Mouse (Mus musculus) MEL (cell line): ENCODE results near the gene Cxcr6. TPM values are rescaled to one million over a fixed set of nuclear protein-coding genes. Genes with fewer than 3 reads are reported as not detected.

Source experiments
- DNase-seq: peaks from one replicate; pipeline ENCODE4 v3.0.0; 2011; ENCODE audit warnings: low read depth, low spot score
- H3K27ac ChIP-seq: 2 replicates; pipeline ENCODE4 v1.5.1; 2012; ENCODE audit warnings: low read depth, mild to moderate bottlenecking, control low read depth, low read length, moderate library complexity; ENCODE audit not compliant: control insufficient read depth
- H3K27me3 ChIP-seq, 2 experiments: fragments of 150-350 bp in 1 of 2; sonication (generic) in 1 of 2; 2 replicates each; pipeline ENCODE4 v1.6.1; 2012; ENCODE audit warnings: low read length in 2 of 2, mild to moderate bottlenecking in 2 of 2, improper control_type of control experiment in 1 of 2, moderate library complexity in 1 of 2; ENCODE audit not compliant: insufficient read depth in 2 of 2, control insufficient read depth in 1 of 2
- H3K36me3 ChIP-seq, 2 experiments: 2 replicates each; pipeline ENCODE4 v1.6.1; 2012 to 2014; ENCODE audit warnings: low read length in 2 of 2, improper control_type of control experiment in 1 of 2, inconsistent platforms in 1 of 2, mild to moderate bottlenecking in 1 of 2; ENCODE audit not compliant: insufficient read depth in 2 of 2, control insufficient read depth in 1 of 2
- H3K4me1 ChIP-seq, 2 experiments: fragments of 150-350 bp in 1 of 2; sonication (generic) in 1 of 2; 2 replicates each; pipeline ENCODE4 v1.6.1; 2012; ENCODE audit warnings: low read length in 2 of 2, improper control_type of control experiment in 1 of 2, mild to moderate bottlenecking in 1 of 2; ENCODE audit not compliant: insufficient read depth in 2 of 2, control insufficient read depth in 1 of 2
- H3K4me3 ChIP-seq, 2 experiments: fragments of 150-350 bp in 1 of 2; sonication (generic) in 1 of 2; 2 replicates each; pipeline ENCODE4 v1.5.1; 2012; ENCODE audit warnings: low read depth in 2 of 2, low read length in 2 of 2, mild to moderate bottlenecking in 2 of 2, moderate library complexity in 2 of 2, control low read depth in 1 of 2, improper control_type of control experiment in 1 of 2; ENCODE audit not compliant: control insufficient read depth in 1 of 2, insufficient read depth in 1 of 2
- H3K79me2 ChIP-seq: 2 replicates; pipeline ENCODE4 v1.6.1; 2012; ENCODE audit warnings: mild to moderate bottlenecking, low read length, moderate library complexity; ENCODE audit not compliant: control insufficient read depth, poor library complexity, insufficient read depth
- H3K9ac ChIP-seq: 2 replicates; pipeline ENCODE4 v1.6.1; 2012; ENCODE audit warnings: low read depth, mild to moderate bottlenecking, control low read depth, low read length, moderate library complexity; ENCODE audit not compliant: control insufficient read depth, poor library complexity, severe bottlenecking
- H3K9me3 ChIP-seq: fragments of 150-350 bp; sonication (generic); replicated peaks from 2 replicates; pipeline ENCODE4 v1.6.1; 2012; ENCODE audit warnings: mild to moderate bottlenecking, low read length, improper control_type of control experiment, moderate library complexity; ENCODE audit not compliant: insufficient read depth
- BHLHE40 ChIP-seq: IDR thresholded peaks from 2 replicates; pipeline ENCODE4 v1.6.1; 2012; ENCODE audit warnings: low read depth, mild to moderate bottlenecking, inconsistent platforms, low read length, improper control_type of control experiment, borderline replicate concordance
- CHD1 ChIP-seq: IDR thresholded peaks from 2 replicates; pipeline ENCODE4 v1.6.1; 2012; ENCODE audit warnings: low read depth, mild to moderate bottlenecking, inconsistent platforms, low read length, improper control_type of control experiment
- E2F4 ChIP-seq: IDR thresholded peaks from 2 replicates; pipeline ENCODE4 v1.6.1; 2011; ENCODE audit warnings: low read depth, low read length, improper control_type of control experiment, borderline replicate concordance
- GABPA ChIP-seq: IDR thresholded peaks from 2 replicates; pipeline ENCODE4 v1.6.1; 2012; ENCODE audit warnings: low read depth, mild to moderate bottlenecking, inconsistent platforms, low read length, improper control_type of control experiment, moderate library complexity
- HCFC1 ChIP-seq: IDR thresholded peaks from 2 replicates; pipeline ENCODE4 v1.6.1; 2012; ENCODE audit warnings: low read depth, mild to moderate bottlenecking, inconsistent platforms, low read length, improper control_type of control experiment, moderate library complexity
- KAT2A ChIP-seq: conservative IDR thresholded peaks from 2 replicates; pipeline ENCODE4 v1.6.1; 2012; ENCODE audit warnings: low read depth, low read length, improper control_type of control experiment, inconsistent platforms
- MAX ChIP-seq: IDR thresholded peaks from 2 replicates; pipeline ENCODE4 v1.6.1; 2011; ENCODE audit warnings: low read length, improper control_type of control experiment
- MAZ ChIP-seq: IDR thresholded peaks from 2 replicates; pipeline ENCODE4 v1.6.1; 2012; ENCODE audit warnings: low read depth, mild to moderate bottlenecking, inconsistent platforms, low read length, improper control_type of control experiment
- MEF2A ChIP-seq: IDR thresholded peaks from 2 replicates; pipeline ENCODE4 v1.6.1; 2014; ENCODE audit warnings: low read depth, mild to moderate bottlenecking, inconsistent platforms, low read length, improper control_type of control experiment; ENCODE audit not compliant: poor library complexity, insufficient replicate concordance, severe bottlenecking; ENCODE audit errors: extremely low read depth
- MXI1 ChIP-seq: IDR thresholded peaks from 2 replicates; pipeline ENCODE4 v1.6.1; 2011; ENCODE audit warnings: mild to moderate bottlenecking, low read depth, low read length, improper control_type of control experiment
- NELFE ChIP-seq: IDR thresholded peaks from 2 replicates; pipeline ENCODE4 v1.6.1; 2011; ENCODE audit warnings: low read depth, low read length, improper control_type of control experiment
- POLR2AphosphoS2 ChIP-seq: IDR thresholded peaks from 2 replicates; pipeline ENCODE4 v1.6.1; 2011; ENCODE audit warnings: low read length, improper control_type of control experiment
- POLR2AphosphoS5 ChIP-seq: IDR thresholded peaks from 2 replicates; pipeline ENCODE4 v1.6.1; 2012; ENCODE audit warnings: low read depth, borderline replicate concordance, mild to moderate bottlenecking, inconsistent platforms, low read length, moderate library complexity, mixed read lengths
- RAD21 ChIP-seq: IDR thresholded peaks from 2 replicates; pipeline ENCODE4 v1.6.1; 2011; ENCODE audit warnings: mild to moderate bottlenecking, low read depth, low read length, improper control_type of control experiment
- RCOR1 ChIP-seq: IDR thresholded peaks from 2 replicates; pipeline ENCODE4 v1.6.1; 2012; ENCODE audit warnings: low read depth, mild to moderate bottlenecking, inconsistent platforms, low read length, improper control_type of control experiment
- SIN3A ChIP-seq: IDR thresholded peaks from 2 replicates; pipeline ENCODE4 v1.6.1; 2012; ENCODE audit warnings: low read length, improper control_type of control experiment, inconsistent platforms
- SMC3 ChIP-seq: IDR thresholded peaks from 2 replicates; pipeline ENCODE4 v1.6.1; 2011; ENCODE audit warnings: low read depth, low read length, improper control_type of control experiment
- TCF12 ChIP-seq: IDR thresholded peaks from 2 replicates; pipeline ENCODE4 v1.6.1; 2014; ENCODE audit warnings: low read depth, mild to moderate bottlenecking, inconsistent platforms, low read length, improper control_type of control experiment, moderate library complexity
- UBTF ChIP-seq: IDR thresholded peaks from 2 replicates; pipeline ENCODE4 v1.6.1; 2012; ENCODE audit warnings: low read depth, mild to moderate bottlenecking, inconsistent platforms, low read length, improper control_type of control experiment, moderate library complexity, borderline replicate concordance; ENCODE audit not compliant: insufficient read depth
- USF1 ChIP-seq: IDR thresholded peaks from 2 replicates; pipeline ENCODE4 v1.6.1; 2014; ENCODE audit warnings: low read depth, mild to moderate bottlenecking, inconsistent platforms, low read length, improper control_type of control experiment, moderate library complexity
- USF2 ChIP-seq, 2 experiments: IDR thresholded peaks; 2 replicates each; pipeline ENCODE4 v1.6.1; 2011 to 2012; ENCODE audit warnings: improper control_type of control experiment in 2 of 2, low read length in 2 of 2, borderline replicate concordance in 1 of 2, inconsistent platforms in 1 of 2, low read depth in 1 of 2, mild to moderate bottlenecking in 1 of 2; ENCODE audit not compliant: insufficient read depth in 1 of 2
- ZC3H11A ChIP-seq: IDR thresholded peaks from 2 replicates; pipeline ENCODE4 v1.6.1; 2012; ENCODE audit warnings: low read depth, mild to moderate bottlenecking, inconsistent platforms, low read length, improper control_type of control experiment
- ZKSCAN1 ChIP-seq: IDR thresholded peaks from 2 replicates; pipeline ENCODE4 v1.6.1; 2012; ENCODE audit warnings: low read depth, mild to moderate bottlenecking, inconsistent platforms, low read length, improper control_type of control experiment, moderate library complexity
- polyA plus RNA-seq, 2 experiments: library from polyadenylated mRNA; stranded (reverse) in 1 of 2; unstranded in 1 of 2; fragments of >175 nt in 1 of 2; fragments of >200 nt in 1 of 2; gene quantifications; 2 replicates each; pipeline versions ENCODE4 v1.2.1 to v1.2.4; 2012; ENCODE audit warnings: low replicate concordance in 2 of 2, low read depth in 1 of 2; ENCODE audit not compliant: insufficient read length in 2 of 2, insufficient read depth in 1 of 2, missing spikeins in 1 of 2
- total RNA-seq: library from RNA; depleted of rRNA; stranded (reverse); fragments of 300-350 nt; gene quantifications from 2 replicates; pipeline ENCODE4 v1.2.3, GENCODE M21; 2012

The Cxcr6 gene
- total and polyA plus RNA-seq, 3 experiments: 0.04 TPM; not detected in 2

DNA sequence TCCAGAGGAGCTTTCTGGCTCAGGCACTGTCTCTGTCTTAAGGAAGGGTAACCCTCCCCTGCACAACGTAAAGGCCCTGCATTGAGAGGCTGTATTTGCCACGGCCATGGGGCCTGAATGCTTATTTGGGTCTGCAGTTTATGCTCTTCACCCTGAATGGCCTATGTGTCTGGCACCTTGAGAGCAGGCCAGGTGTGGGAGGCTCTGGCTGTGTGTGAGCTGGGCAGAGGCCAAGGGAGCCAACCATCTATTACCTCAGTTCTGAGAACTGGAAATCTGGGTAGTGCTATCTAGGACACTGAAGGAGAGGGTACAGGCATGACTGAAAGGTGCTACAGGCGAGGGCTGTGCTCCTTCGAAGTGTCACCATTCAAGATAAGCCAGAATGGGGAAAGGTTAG lies 8.5 kb downstream of the Cxcr6 start:
- DNase-seq: no peak
- no peak for TF ChIP-seq USF1
- no peak for TF ChIP-seq GABPA
- TF ChIP-seq USF2 (IDR thresholded peaks at IDR 0.05; ENCODE audit: borderline replicate concordance in 1 of 2, insufficient read depth in 1 of 2, low read depth in 1 of 2, low read length in 2 of 2): no peak
- TF ChIP-seq SIN3A: no peak
- TF ChIP-seq MAZ: no peak
- TF ChIP-seq CHD1: no peak
- TF ChIP-seq UBTF: no peak
- TF ChIP-seq POLR2AphosphoS2: no peak
- TF ChIP-seq ZKSCAN1: no peak
- TF ChIP-seq ZC3H11A: no peak
- TF ChIP-seq MXI1: no peak
- no peak for TF ChIP-seq MEF2A
- no peak for TF ChIP-seq E2F4
- TF ChIP-seq POLR2AphosphoS5: no peak
- TF ChIP-seq RAD21: no peak
- TF ChIP-seq TCF12: no peak
- TF ChIP-seq MAX: no peak
- TF ChIP-seq KAT2A: no peak
- no peak for TF ChIP-seq RCOR1
- no peak for TF ChIP-seq HCFC1
- Histone ChIP-seq H3K27me3 (no peaks in the 10 kb centered on the region), H3K36me3 (peaks cover 0 to 4% of the 10 kb centered on the region in 2 experiments; a peak in 2 of 4 replicates), H3K9ac (no peak overlapping the region), H3K27ac (no peak overlapping the region), H3K9me3 (no peaks in the 10 kb centered on the region), H3K79me2 (no peaks in the 10 kb centered on the region), H3K4me3 (no peak overlapping the region), H3K4me1 (no peaks in the 10 kb centered on the region)

GRCm38 (mm10) chr9:123815444-123815843 lies 9.2 kb downstream of the Cxcr6 start:
- no peak overlapping the region for H3K27ac ChIP-seq
- TF ChIP-seq NELFE: no peak
- no peak for TF ChIP-seq ZKSCAN1
- no peak for TF ChIP-seq SMC3
- no peak for TF ChIP-seq E2F4
- TF ChIP-seq TCF12: no peak
- TF ChIP-seq USF1: no peak
- TF ChIP-seq BHLHE40: no peak
- TF ChIP-seq POLR2AphosphoS5: no peak
- no peak for DNase-seq
- no peaks in the 10 kb centered on the region for H3K27me3 ChIP-seq
- H3K36me3 ChIP-seq: peaks cover 0 to 4% of the 10 kb centered on the region in 2 experiments; a peak in 2 of 4 replicates
- H3K9ac ChIP-seq: no peak overlapping the region
- H3K4me1 ChIP-seq: no peaks in the 10 kb centered on the region
- no peak overlapping the region for H3K4me3 ChIP-seq
- no peaks in the 10 kb centered on the region for H3K79me2 ChIP-seq
- H3K9me3 ChIP-seq: no peaks in the 10 kb centered on the region
